Mouse (Mus musculus): ENCODE data around the gene Angptl8. TPM values are rescaled to one million over a fixed set of nuclear protein-coding genes. Genes with fewer than 3 reads are reported as not detected.

The Angptl8 gene
- polyA plus RNA-seq, 1 experiment from 2014 or later = 5.4 TPM

GRCm38 (mm10) chr9:21806363-21806762 is 28.9 kb upstream of the Angptl8 start:
- 63% methylated on average over 3 of the region's 3 CpGs for WGBS

GRCm38 (mm10) chr9:21806976-21807375 is 28.3 kb upstream of the Angptl8 start:
- H3K4me3 ChIP-seq (ENCODE audit: low read length) = no peak overlapping the region
- no peak overlapping the region for H3K9ac ChIP-seq (replicated peaks; ENCODE audit: low read length)
- no peaks in the 10 kb centered on the region for H3K9me3 ChIP-seq (ENCODE audit: low read length)
- no peak overlapping the region for H3K4me2 ChIP-seq (replicated peaks; ENCODE audit: low read depth, low read length)
- H3K27ac ChIP-seq (ENCODE audit: low read length) = no peak overlapping the region
- H3K4me1 ChIP-seq (ENCODE audit: insufficient read depth, low read length) = peaks cover 10% of the 10 kb centered on the region
- no peaks in the 10 kb centered on the region for H3K27me3 ChIP-seq (ENCODE audit: insufficient read depth, low read length)
- WGBS = 52% methylated on average over 11 of the region's 11 CpGs
- peaks cover 5% of the 10 kb centered on the region; the same call in 1 of the 2 replicates for H3K36me3 ChIP-seq (ENCODE audit: insufficient read depth, low read length)
- ATAC-seq (ENCODE audit: low FRiP score, low TSS enrichment) = no peak

More at GRCm38 (mm10) chr9:21806363-21806762, 28.9 kb upstream of the Angptl8 start:
- no peak overlapping the region for H3K4me2 ChIP-seq (replicated peaks; ENCODE audit: low read depth, low read length)
- H3K36me3 ChIP-seq (ENCODE audit: insufficient read depth, low read length) = 0 out of 2 replicates have a peak, but pooled peaks cover 4% of the 10 kb centered on the region
- H3K4me1 ChIP-seq (ENCODE audit: insufficient read depth, low read length) = peaks cover 10% of the 10 kb centered on the region
- H3K27me3 ChIP-seq (ENCODE audit: insufficient read depth, low read length) = no peaks in the 10 kb centered on the region
- no peak overlapping the region for H3K4me3 ChIP-seq (ENCODE audit: low read length)
- H3K9me3 ChIP-seq (ENCODE audit: low read length) = no peaks in the 10 kb centered on the region
- no peak for ATAC-seq (ENCODE audit: low FRiP score, low TSS enrichment)
- H3K9ac ChIP-seq (replicated peaks; ENCODE audit: low read length) = no peak overlapping the region
- H3K27ac ChIP-seq (ENCODE audit: low read length) = no peak overlapping the region

- Histone ChIP-seq H3K4me1 (ENCODE audit: insufficient read depth, low read length) (peaks cover 10% of the 10 kb centered on the region), H3K4me2 (replicated peaks; ENCODE audit: low read depth, low read length) (no peak overlapping the region), H3K36me3 (ENCODE audit: insufficient read depth, low read length) (peaks cover 18% of the 10 kb centered on the region), H3K27me3 (ENCODE audit: insufficient read depth, low read length) (no peaks in the 10 kb centered on the region), H3K4me3 (ENCODE audit: low read length) (no peak overlapping the region), H3K9ac (replicated peaks; ENCODE audit: low read length) (no peak overlapping the region), H3K9me3 (ENCODE audit: low read length) (no peaks in the 10 kb centered on the region), H3K27ac (ENCODE audit: low read length) (no peak overlapping the region)
- ATAC-seq (ENCODE audit: low FRiP score, low TSS enrichment) = no peak
- 69% methylated on average over 3 of the region's 3 CpGs for WGBS
Observed at GRCm38 (mm10) chr9:21808561-21808960, 26.7 kb upstream of the Angptl8 start.

- no peak for ATAC-seq (ENCODE audit: low FRiP score, low TSS enrichment)
- H3K36me3 ChIP-seq (ENCODE audit: insufficient read depth, low read length) = peaks cover 32% of the 10 kb centered on the region
- no peak overlapping the region for H3K27ac ChIP-seq (ENCODE audit: low read length)
- no peak overlapping the region for H3K9ac ChIP-seq (replicated peaks; ENCODE audit: low read length)
- H3K9me3 ChIP-seq (ENCODE audit: low read length) = no peaks in the 10 kb centered on the region
- H3K4me2 ChIP-seq (replicated peaks; ENCODE audit: low read depth, low read length) = no peak overlapping the region
- no peaks in the 10 kb centered on the region for H3K27me3 ChIP-seq (ENCODE audit: insufficient read depth, low read length)
- peaks cover 5% of the 10 kb centered on the region; the same call in 1 of the 2 replicates for H3K4me1 ChIP-seq (ENCODE audit: insufficient read depth, low read length)
- 87% methylated on average over 5 of the region's 5 CpGs for WGBS
- no peak overlapping the region for H3K4me3 ChIP-seq (ENCODE audit: low read length)
Observed at GRCm38 (mm10) chr9:21811170-21811569, 24.1 kb upstream of the Angptl8 start.

GRCm38 (mm10) chr9:21816716-21817305 is 18.5 kb upstream of the Angptl8 start:
- H3K27me3 ChIP-seq (ENCODE audit: insufficient read depth, low read length) = no peaks in the 10 kb centered on the region
- H3K36me3 ChIP-seq (ENCODE audit: insufficient read depth, low read length) = peaks cover 56% of the 10 kb centered on the region
- H3K4me3 ChIP-seq (ENCODE audit: low read length) = no peak overlapping the region
- 76% methylated on average over 9 of the region's 9 CpGs for WGBS
- no peaks in the 10 kb centered on the region for H3K4me1 ChIP-seq (ENCODE audit: insufficient read depth, low read length)
- ATAC-seq (ENCODE audit: low FRiP score, low TSS enrichment) = no peak; the same call in 1 of the 2 replicates
- no peak overlapping the region for H3K9ac ChIP-seq (replicated peaks; ENCODE audit: low read length)
- H3K27ac ChIP-seq (ENCODE audit: low read length) = no peak overlapping the region
- no peak overlapping the region for H3K4me2 ChIP-seq (replicated peaks; ENCODE audit: low read depth, low read length)
- no peaks in the 10 kb centered on the region for H3K9me3 ChIP-seq (ENCODE audit: low read length)

GRCm38 (mm10) chr9:21818125-21818524 is 17.2 kb upstream of the Angptl8 start:
- Histone ChIP-seq H3K9ac (replicated peaks; ENCODE audit: low read length) (no peak overlapping the region), H3K9me3 (ENCODE audit: low read length) (no peaks in the 10 kb centered on the region), H3K4me3 (ENCODE audit: low read length) (no peak overlapping the region), H3K27me3 (ENCODE audit: insufficient read depth, low read length) (no peaks in the 10 kb centered on the region), H3K36me3 (ENCODE audit: insufficient read depth, low read length) (peaks cover 45% of the 10 kb centered on the region), H3K27ac (ENCODE audit: low read length) (no peak overlapping the region), H3K4me2 (replicated peaks; ENCODE audit: low read depth, low read length) (no peak overlapping the region), H3K4me1 (ENCODE audit: insufficient read depth, low read length) (no peaks in the 10 kb centered on the region)
- ATAC-seq (ENCODE audit: low FRiP score, low TSS enrichment) = no peak
- 89% methylated on average over 4 of the region's 4 CpGs for WGBS

GRCm38 (mm10) chr9:21818561-21818960 is 16.7 kb upstream of the Angptl8 start:
- Histone ChIP-seq H3K9me3 (ENCODE audit: low read length) (no peaks in the 10 kb centered on the region), H3K4me3 (ENCODE audit: low read length) (no peak overlapping the region), H3K4me1 (ENCODE audit: insufficient read depth, low read length) (no peaks in the 10 kb centered on the region), H3K27me3 (ENCODE audit: insufficient read depth, low read length) (no peaks in the 10 kb centered on the region), H3K36me3 (ENCODE audit: insufficient read depth, low read length) (peaks cover 42% of the 10 kb centered on the region), H3K4me2 (replicated peaks; ENCODE audit: low read depth, low read length) (no peak overlapping the region), H3K9ac (replicated peaks; ENCODE audit: low read length) (no peak overlapping the region), H3K27ac (ENCODE audit: low read length) (no peak overlapping the region)
- no peak for ATAC-seq (ENCODE audit: low FRiP score, low TSS enrichment)
- WGBS = 90% methylated on average over 6 of the region's 6 CpGs

- Histone ChIP-seq H3K27me3 (ENCODE audit: insufficient read depth, low read length) (no peaks in the 10 kb centered on the region), H3K9ac (replicated peaks; ENCODE audit: low read length) (no peak overlapping the region), H3K9me3 (ENCODE audit: low read length) (no peaks in the 10 kb centered on the region), H3K36me3 (ENCODE audit: insufficient read depth, low read length) (peaks cover 40% of the 10 kb centered on the region), H3K27ac (ENCODE audit: low read length) (no peak overlapping the region), H3K4me3 (ENCODE audit: low read length) (no peak overlapping the region), H3K4me2 (replicated peaks; ENCODE audit: low read depth, low read length) (no peak overlapping the region), H3K4me1 (ENCODE audit: insufficient read depth, low read length) (no peaks in the 10 kb centered on the region)
- WGBS = 96% methylated on average over 2 of the region's 2 CpGs
- ATAC-seq (ENCODE audit: low FRiP score, low TSS enrichment) = no peak
Observed at GRCm38 (mm10) chr9:21819181-21819729, 16.1 kb upstream of the Angptl8 start.

- Histone ChIP-seq H3K9me3 (ENCODE audit: low read length) (no peaks in the 10 kb centered on the region), H3K4me2 (replicated peaks; ENCODE audit: low read depth, low read length) (no peak overlapping the region), H3K4me3 (ENCODE audit: low read length) (no peak overlapping the region), H3K9ac (replicated peaks; ENCODE audit: low read length) (no peak overlapping the region), H3K27me3 (ENCODE audit: insufficient read depth, low read length) (no peaks in the 10 kb centered on the region), H3K27ac (ENCODE audit: low read length) (no peak overlapping the region), H3K36me3 (ENCODE audit: insufficient read depth, low read length) (peaks cover 34% of the 10 kb centered on the region), H3K4me1 (ENCODE audit: insufficient read depth, low read length) (no peaks in the 10 kb centered on the region)
- ATAC-seq (ENCODE audit: low FRiP score, low TSS enrichment) = no peak
- WGBS = 87% methylated on average over 12 of the region's 12 CpGs
Observed at GRCm38 (mm10) chr9:21820183-21820582, 15.1 kb upstream of the Angptl8 start.

GRCm38 (mm10) chr9:21822686-21823085 is 12.6 kb upstream of the Angptl8 start:
- WGBS = 80% methylated on average over 6 of the region's 6 CpGs
- H3K27me3 ChIP-seq (ENCODE audit: insufficient read depth, low read length) = no peaks in the 10 kb centered on the region
- no peak overlapping the region for H3K9ac ChIP-seq (replicated peaks; ENCODE audit: low read length)
- H3K9me3 ChIP-seq (ENCODE audit: low read length) = no peaks in the 10 kb centered on the region
- no peak overlapping the region for H3K4me2 ChIP-seq (replicated peaks; ENCODE audit: low read depth, low read length)
- peaks cover 18% of the 10 kb centered on the region for H3K36me3 ChIP-seq (ENCODE audit: insufficient read depth, low read length)
- no peak for ATAC-seq (ENCODE audit: low FRiP score, low TSS enrichment)
- H3K4me1 ChIP-seq (ENCODE audit: insufficient read depth, low read length) = no peaks in the 10 kb centered on the region
- H3K27ac ChIP-seq (ENCODE audit: low read length) = no peak overlapping the region
- no peak overlapping the region for H3K4me3 ChIP-seq (ENCODE audit: low read length)

All from kidney, embryonic 16.5 days (tissue).